Mouse (Mus musculus) WW6 (cell line): ENCODE results near the gene Erg.

Experiments used
- DNase-seq: peaks from one replicate; pipeline ENCODE4 v3.0.0-alpha.2; 2013; ENCODE audit warnings: low read depth, low spot score

Erg gene

GRCm38 (mm10) chr16:95390787-95391186 lies 195.6 kb downstream of the Erg start:
- no peak for DNase-seq

GRCm38 (mm10) chr16:95388811-95389529 lies 197.4 kb downstream of the Erg start:
- DNase-seq: no peak

GRCm38 (mm10) chr16:95388292-95388691 lies 198.1 kb downstream of the Erg start:
- DNase-seq: no peak

GRCm38 (mm10) chr16:95387008-95387407 lies 199.4 kb downstream of the Erg start:
- no peak for DNase-seq

GRCm38 (mm10) chr16:95385299-95385973 lies 201.0 kb downstream of the Erg start:
- no peak for DNase-seq

GRCm38 (mm10) chr16:95384590-95385148 lies 201.7 kb downstream of the Erg start:
- no peak for DNase-seq

GRCm38 (mm10) chr16:95382251-95382650 lies 204.1 kb downstream of the Erg start:
- no peak for DNase-seq

- no peak for DNase-seq
Measured at GRCm38 (mm10) chr16:95376834-95377233, 209.6 kb downstream of the Erg start.

GRCm38 (mm10) chr16:95376364-95376763 lies 210.0 kb downstream of the Erg start:
- DNase-seq: no peak

GRCm38 (mm10) chr16:95374646-95375045 lies 211.7 kb downstream of the Erg start:
- no peak for DNase-seq

GRCm38 (mm10) chr16:95372960-95373359 lies 213.4 kb downstream of the Erg start:
- no peak for DNase-seq

- no peak for DNase-seq
Measured at GRCm38 (mm10) chr16:95371713-95372112, 214.7 kb downstream of the Erg start.

- DNase-seq: no peak
Measured at GRCm38 (mm10) chr16:95366989-95367765, 219.2 kb downstream of the Erg start.

GRCm38 (mm10) chr16:95365214-95365613 lies 221.2 kb downstream of the Erg start:
- DNase-seq: no peak

- DNase-seq: no peak
Measured at GRCm38 (mm10) chr16:95363632-95364465, 222.5 kb downstream of the Erg start.

- DNase-seq: no peak
Measured at GRCm38 (mm10) chr16:95361950-95362349, 224.4 kb downstream of the Erg start.

GRCm38 (mm10) chr16:95360940-95361489 lies 225.4 kb downstream of the Erg start:
- no peak for DNase-seq

GRCm38 (mm10) chr16:95360214-95360850 lies 226.1 kb downstream of the Erg start:
- DNase-seq: no peak

GRCm38 (mm10) chr16:95356962-95357955 lies 229.1 kb downstream of the Erg start:
- no peak for DNase-seq
